Mouse (Mus musculus): ENCODE measurements around the gene Cpa5. TPM values are rescaled to one million over a fixed set of nuclear protein-coding genes. Genes with fewer than 3 reads are reported as not detected.

Cpa5 gene
- not detected for polyA plus RNA-seq (2014; fragmentation: Illumina TruSeq; extraction: RNeasy Lipid Tissue Mini Kit (QIAGEN cat#74804); ENCODE audit: low read depth, low replicate concordance)

DNA sequence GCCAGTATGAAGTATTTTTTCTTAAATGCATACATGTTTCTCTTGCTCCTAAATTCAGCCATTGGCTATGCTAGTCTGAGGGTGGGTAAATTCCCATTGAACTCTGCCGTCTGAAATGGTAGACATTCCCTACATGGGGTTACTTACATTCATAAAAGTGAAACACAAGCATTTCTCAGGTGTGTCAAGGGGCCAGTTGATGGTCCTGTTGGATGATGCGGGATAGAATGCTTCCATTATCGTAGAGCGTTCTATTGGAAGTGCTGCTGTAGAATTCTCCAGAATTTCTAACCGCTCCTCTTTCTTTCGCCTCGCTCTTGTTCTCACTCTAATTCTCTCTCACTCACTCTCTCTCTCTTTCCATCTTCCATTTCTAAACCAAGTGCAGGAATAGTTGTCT, at the start of gene Cpa5:
TSS of gene Cpa5 (plus strand) at position 301 of the 400 bp plus-strand sequence.

DNA sequence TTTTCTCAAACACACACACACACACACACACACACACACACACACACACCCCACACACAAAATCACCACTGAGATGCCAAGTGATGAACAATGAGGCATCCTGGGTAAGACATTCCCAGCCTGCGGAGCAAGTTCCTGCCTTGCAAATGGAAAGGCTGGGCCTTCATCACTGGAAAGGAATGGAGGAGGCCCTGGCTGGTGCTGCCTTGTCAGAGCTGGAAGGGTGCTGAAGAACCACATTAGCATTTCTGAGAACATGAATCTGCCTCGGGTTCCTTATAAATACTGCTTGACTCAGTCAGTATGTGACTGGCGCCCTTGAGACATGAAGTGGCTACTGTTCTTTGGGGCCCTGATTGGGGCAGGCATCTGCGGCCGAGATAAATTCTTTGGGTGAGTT, 42.7 kb upstream of the Cpa5 start, which contains the start of gene Cpa4:
TSS of gene Cpa4 (plus strand) at position 301 of the 400 bp plus-strand sequence.

DNA sequence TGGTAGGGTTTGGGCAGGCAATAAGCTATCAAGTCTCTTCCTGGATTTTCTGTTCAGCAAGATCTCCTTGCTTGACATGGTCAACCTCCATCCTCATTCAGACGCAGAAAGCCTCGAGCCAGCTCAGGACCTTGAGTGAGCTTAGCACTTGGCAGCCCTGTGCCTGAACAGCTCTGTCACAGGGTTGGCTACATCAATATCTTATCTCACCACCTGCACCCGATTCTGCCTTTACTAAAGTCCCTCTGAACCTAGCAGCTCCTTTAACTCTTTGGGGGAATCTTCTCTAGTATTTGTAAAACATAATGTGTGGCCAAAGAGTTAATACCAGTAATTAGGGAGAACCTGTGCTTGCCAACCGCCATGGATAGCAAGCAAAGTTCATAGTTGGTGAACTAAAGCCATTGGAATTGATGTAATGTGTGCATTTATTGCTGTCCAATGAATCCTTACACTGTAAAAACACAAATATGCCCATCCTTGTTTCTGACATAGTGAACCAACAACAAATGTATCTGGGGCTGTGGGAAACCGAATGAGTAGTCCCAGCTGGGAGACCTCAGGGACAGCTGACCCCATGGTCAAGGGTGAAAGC, 28.0 kb downstream of the Cpa5 start, which contains the start of gene Cpa1:
TSS of gene Cpa1 (plus strand) at position 545 of the 595 bp plus-strand sequence.

Other genes with a start within 250 kb of the Cpa5 start
- gene Zc3hc1, start 220.0 kb upstream of the Cpa5 start, polyA plus RNA-seq (2014; fragmentation: Illumina TruSeq; extraction: RNeasy Lipid Tissue Mini Kit (QIAGEN cat#74804); ENCODE audit: low read depth, low replicate concordance) = 3.4 TPM
- gene Klhdc10, start 209.1 kb upstream of the Cpa5 start, polyA plus RNA-seq (2014; fragmentation: Illumina TruSeq; extraction: RNeasy Lipid Tissue Mini Kit (QIAGEN cat#74804); ENCODE audit: low read depth, low replicate concordance) = 81.2 TPM
- 68.4 TPM for gene Tmem209, start 101.2 kb upstream of the Cpa5 start, polyA plus RNA-seq (2014; fragmentation: Illumina TruSeq; extraction: RNeasy Lipid Tissue Mini Kit (QIAGEN cat#74804); ENCODE audit: low read depth, low replicate concordance)
- gene Ssmem1, start 101.2 kb upstream of the Cpa5 start, polyA plus RNA-seq (2014; fragmentation: Illumina TruSeq; extraction: RNeasy Lipid Tissue Mini Kit (QIAGEN cat#74804); ENCODE audit: low read depth, low replicate concordance) = not detected
- not detected for gene Cpa2, start 69.4 kb upstream of the Cpa5 start, polyA plus RNA-seq (2014; fragmentation: Illumina TruSeq; extraction: RNeasy Lipid Tissue Mini Kit (QIAGEN cat#74804); ENCODE audit: low read depth, low replicate concordance)
- gene Cpa4, start 42.6 kb upstream of the Cpa5 start, polyA plus RNA-seq (2014; fragmentation: Illumina TruSeq; extraction: RNeasy Lipid Tissue Mini Kit (QIAGEN cat#74804); ENCODE audit: low read depth, low replicate concordance) = 2.3 TPM
- 0.64 TPM for gene Cpa1, start 28.2 kb downstream of the Cpa5 start, polyA plus RNA-seq (2014; fragmentation: Illumina TruSeq; extraction: RNeasy Lipid Tissue Mini Kit (QIAGEN cat#74804); ENCODE audit: low read depth, low replicate concordance)
- gene Cep41, start 82.7 kb downstream of the Cpa5 start, polyA plus RNA-seq (2014; fragmentation: Illumina TruSeq; extraction: RNeasy Lipid Tissue Mini Kit (QIAGEN cat#74804); ENCODE audit: low read depth, low replicate concordance) = 12.5 TPM
- 65.2 TPM for gene Mest, start 112.5 kb downstream of the Cpa5 start, polyA plus RNA-seq (2014; fragmentation: Illumina TruSeq; extraction: RNeasy Lipid Tissue Mini Kit (QIAGEN cat#74804); ENCODE audit: low read depth, low replicate concordance)

Measured in adrenal gland, adult 10 weeks (tissue).